Mouse (Mus musculus) bone marrow macrophage, adult 2 months (primary cell): Measurements from ENCODE around the gene Atp13a2.

Experiments
- CTCF ChIP-seq: IDR thresholded peaks from 2 replicates; pipeline ENCODE4 v1.5.1; 2012; ENCODE audit warnings: low read depth, mild to moderate bottlenecking, low read length, moderate library complexity
- POLR2A ChIP-seq: IDR thresholded peaks from 2 replicates; pipeline ENCODE4 v1.6.1; 2012; ENCODE audit warnings: mild to moderate bottlenecking, low read depth, low read length, borderline replicate concordance

DNA sequence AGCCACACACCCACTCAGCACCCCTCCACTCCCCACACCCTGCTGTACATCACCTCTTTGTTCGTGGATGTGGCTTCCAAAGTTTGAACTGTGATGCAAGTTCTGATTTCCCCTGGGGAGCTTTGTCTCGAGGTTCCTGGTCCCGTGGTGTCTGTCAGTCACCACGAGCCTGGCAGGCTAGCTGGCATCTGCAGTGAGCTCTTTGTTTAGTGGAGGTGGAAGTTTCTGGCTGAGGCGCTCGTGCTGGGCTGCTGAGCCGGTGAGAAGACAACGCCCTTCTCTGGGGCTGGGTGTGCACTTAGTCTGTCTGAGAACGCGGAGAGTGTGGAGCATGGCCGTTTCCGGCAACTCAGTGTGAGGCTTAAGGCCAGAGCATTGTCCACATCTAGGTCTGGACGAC is 15.0 kb upstream of the Atp13a2 start:
- TF ChIP-seq CTCF (no peak), POLR2A (no peak)
